Mouse (Mus musculus): ENCODE measurements around the gene Gucy2c.

DNA sequence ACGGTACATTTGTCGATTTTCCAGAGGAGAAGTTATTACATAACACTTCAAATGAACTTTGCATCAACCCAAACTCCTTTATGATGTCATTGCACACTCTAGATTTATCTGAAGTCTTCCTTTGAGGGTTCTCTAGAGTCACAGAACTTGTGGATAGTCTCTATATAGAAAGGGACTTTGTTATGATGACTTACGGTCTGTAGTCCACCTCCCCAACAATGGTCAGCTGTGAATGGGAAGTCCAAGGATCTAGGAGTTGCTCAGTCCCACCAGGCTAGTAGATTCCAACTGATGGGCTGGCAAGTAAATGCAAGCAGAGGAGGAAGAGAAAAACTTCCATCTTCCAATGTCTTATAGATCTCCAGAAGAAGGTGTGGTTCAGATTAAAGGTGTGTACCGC lies 47.1 kb upstream of the Gucy2c start:
- TF ChIP-seq CTCF (IDR thresholded peaks at IDR 0.05; ENCODE audit: low read depth) (no peak), EP300 (optimal IDR thresholded peaks at IDR 0.05) (no peak)

All from stomach, postnatal 0 days (tissue).